Mouse (Mus musculus) liver (tissue): ENCODE results near the gene Gm8947.

Experiments
- DNase-seq: peaks from one replicate; pipeline ENCODE4 v3.0.0-alpha.2; 2020; ENCODE audit warnings: mixed read lengths

The Gm8947 gene

DNA sequence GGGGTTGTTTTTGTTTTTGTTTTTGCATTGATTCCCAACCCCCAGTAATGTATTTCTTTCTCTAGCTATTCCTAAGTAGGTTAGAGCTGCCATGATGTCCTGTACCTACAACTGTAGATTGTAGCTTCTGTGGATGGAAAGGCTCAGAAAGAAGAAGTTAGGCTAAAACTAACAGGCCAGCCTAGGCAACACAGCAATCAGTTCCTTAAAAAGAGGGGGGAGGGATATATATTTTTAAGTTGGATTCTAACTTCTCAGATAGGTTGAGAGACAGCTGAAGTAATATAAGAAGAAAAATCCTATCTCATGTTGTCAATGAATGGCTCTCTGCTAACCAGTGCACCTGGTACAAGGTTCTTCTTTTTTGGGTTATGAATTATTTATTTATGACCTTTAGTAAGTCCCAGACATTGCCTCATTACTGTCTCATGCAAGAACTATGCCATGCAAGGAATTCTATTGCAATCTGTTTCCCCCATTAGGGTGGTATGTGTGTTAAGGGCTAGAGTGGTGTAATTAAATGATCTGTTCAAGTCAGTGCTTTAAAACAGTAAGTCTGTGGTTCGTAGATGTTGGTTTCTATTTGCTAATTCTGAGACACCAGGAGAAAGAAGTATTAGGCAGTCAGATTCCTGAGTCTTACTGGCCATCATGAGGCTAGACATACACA, 36.3 kb downstream of the Gm8947 start:
- no peak for DNase-seq

DNA sequence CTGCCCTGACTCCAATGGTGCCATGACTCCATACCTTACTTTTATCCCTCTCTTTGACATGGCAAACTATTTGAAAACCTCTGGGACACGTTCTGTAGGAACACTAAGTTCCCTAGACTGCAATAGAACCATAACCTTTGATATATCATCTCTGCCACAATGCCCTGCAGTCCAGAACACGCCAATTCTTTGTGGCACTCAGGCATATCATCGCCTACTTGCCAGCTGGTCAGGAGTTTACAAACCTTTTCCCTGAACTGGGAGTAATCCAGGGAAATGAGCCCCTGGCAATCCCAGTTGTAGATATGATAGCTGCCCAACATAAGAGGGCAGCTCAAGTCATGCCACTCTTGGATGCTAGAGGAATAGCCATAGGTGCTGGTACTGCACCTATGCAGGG, 40.2 kb downstream of the Gm8947 start:
- no peak for DNase-seq

DNA sequence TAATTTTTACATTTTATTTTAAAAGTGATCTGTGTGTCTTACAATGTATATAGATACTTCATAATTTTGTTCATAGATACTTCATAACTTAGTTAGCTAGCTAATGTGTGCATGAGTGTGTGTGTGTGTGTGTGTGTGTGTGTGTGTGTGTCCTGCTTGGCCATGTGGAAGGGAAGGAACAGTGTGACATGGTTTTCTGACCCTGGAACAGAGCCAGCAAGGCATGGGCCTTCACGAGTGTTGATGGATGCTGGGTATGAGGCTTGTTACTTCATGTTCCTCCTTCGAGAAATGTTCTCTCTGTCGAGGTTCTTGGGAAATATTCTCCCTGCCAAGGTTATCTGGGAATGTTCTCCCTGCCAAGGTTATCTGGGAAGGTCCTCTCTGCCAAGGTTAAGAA, 41.6 kb downstream of the Gm8947 start:
- no peak for DNase-seq

DNA sequence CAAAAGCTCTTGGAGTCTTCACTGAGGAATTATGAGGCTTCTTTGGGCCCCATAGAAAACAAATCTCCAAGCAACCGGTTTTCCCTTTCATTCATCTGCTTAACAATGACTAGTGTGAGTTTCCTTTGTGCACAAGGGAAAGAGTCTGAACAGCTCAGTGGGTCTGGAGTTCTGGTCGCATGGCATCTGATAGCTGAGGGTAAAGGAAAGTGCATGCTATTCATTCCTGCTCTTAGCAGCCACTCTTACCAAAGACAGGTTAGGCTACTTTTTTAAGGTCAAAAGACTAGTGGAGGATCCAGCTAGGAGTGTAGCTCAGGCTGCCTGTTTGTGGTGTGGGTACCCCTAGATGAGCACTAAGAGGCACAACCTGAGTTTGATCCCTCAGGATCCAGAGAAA, 43.4 kb downstream of the Gm8947 start:
- no peak for DNase-seq

DNA sequence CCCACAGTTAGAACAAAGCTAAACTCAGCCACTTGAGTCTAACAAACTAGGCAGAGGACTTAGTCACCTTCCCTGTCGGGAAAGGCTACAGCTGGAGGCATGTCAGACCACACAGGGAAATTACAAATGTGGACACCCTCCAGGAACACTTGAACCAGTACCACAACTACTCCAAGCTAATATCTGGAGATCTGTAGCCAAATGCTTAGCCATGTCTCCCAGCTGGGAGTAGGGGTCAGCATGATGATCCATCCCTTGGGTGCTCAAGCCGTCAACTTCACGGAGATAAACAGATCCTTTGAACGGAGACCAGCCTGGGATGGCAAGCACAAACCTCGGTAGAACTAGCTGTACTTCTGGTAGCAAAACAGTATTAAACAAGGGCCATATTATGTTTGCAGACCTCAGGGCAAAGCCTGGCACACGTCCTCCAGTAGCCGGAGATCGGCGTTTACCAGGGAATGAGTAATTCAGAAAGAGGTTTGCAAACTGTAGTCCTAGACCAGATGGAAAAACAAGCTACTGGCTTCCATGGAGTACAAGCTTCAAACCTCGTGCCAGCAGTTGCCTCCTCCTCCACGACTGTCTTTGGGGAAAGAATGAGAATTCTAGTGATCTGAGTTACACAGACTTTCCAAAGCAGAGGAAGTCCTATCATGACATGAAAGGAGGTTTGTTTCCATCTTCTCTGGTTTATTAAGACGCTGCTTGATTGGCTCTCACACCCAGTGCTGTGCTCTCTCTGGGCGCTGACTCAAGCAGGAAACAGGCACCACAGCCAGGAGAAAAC, 44.2 kb downstream of the Gm8947 start:
- no peak for DNase-seq

GRCm38 (mm10) chr1:151237780-151238179, 45.6 kb downstream of the Gm8947 start:
- no peak for DNase-seq

DNA sequence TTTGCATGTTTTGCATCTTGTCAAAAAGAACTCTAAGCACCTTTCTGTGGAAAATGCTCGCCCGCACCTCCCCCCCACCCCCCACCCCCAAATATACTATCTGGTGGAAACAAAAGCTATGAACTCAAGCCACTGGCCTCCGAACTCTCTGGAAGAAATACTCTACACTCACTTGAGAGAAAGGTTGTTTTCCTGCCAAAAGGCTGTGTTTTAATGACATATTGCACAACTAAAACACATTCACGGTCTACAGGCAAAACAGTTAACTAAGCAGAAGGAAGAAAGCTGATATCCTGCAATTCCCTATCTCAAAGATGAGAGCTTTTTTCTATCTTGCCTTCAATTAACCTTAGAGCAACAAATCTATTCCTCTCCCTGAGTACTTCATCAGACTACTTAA, 51.2 kb downstream of the Gm8947 start:
- DNase-seq: no peak
